Mouse (Mus musculus): ENCODE data around the gene Mycn. TPM values are rescaled to one million over a fixed set of nuclear protein-coding genes. Genes with fewer than 3 reads are reported as not detected.

Mycn gene
- total RNA-seq (2021), result 10 to 100 TPM; 12.7 to 21.9 TPM
- long read RNA-seq, experiment 1, transcript Mycn-201 (3 exons, 2,674 nt), result major isoform, 15 of 22 reads
- long read RNA-seq, experiment 1, transcript Mycn-202 (2 exons, 2,522 nt), result minor isoform, 6 of 22 reads
- long read RNA-seq, experiment 1, partial matches to known transcripts, result 0 of 22 reads
- long read RNA-seq, experiment 1, other reads (novel, unspliced or antisense), result 1 of 22 reads
- long read RNA-seq, experiment 2, transcript Mycn-202 (2 exons, 2,522 nt), result minor isoform, 5 of 55 reads
- long read RNA-seq, experiment 2, transcript Mycn-201 (3 exons, 2,674 nt), result major isoform, 43 of 55 reads
- long read RNA-seq, experiment 2, partial matches to known transcripts, result 0 of 55 reads
- long read RNA-seq, experiment 2, other reads (novel, unspliced or antisense), result 7 of 55 reads

DNA sequence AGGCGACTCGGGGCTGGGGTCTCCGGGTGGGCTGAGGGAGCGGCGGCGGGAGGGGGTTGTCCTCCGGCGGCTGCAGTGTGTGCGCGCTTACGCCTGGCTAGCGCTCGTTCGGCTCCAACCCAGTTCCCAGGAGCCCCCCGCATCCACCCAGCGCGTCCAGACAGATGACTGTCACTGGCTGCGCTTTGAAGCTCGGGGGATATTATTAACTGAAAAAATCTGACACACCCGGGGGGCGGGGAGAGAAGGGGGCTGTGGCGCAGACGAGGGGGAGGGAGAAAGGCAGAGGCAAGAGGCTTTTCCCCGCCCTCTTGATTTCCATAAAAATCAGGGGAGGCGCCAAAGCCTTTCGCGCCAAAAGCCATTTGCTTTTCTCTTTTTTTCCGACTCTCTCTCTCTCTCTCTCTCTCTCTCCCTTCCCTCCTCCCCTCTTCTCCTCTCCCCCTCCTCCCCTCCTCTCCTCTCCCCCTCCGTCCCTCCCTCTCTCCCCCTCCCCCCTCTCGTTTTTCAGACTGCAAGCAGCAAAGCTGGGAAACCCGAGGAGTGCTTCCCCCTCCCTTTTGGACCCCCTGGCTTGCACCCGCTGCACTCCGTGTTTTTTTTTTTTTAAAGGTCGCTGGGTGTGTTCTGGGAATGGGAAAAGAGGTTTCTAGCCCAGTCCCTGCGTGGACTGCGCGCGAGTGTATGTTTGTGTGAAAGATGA, at the start of gene Mycn:
Gene Mycn (minus strand): TSS at position 254 of the 703 bp plus-strand sequence.
- peak; percentile 46 to 67 for DNase-seq (ENCODE audit: low spot score in 2 of 2)

DNA sequence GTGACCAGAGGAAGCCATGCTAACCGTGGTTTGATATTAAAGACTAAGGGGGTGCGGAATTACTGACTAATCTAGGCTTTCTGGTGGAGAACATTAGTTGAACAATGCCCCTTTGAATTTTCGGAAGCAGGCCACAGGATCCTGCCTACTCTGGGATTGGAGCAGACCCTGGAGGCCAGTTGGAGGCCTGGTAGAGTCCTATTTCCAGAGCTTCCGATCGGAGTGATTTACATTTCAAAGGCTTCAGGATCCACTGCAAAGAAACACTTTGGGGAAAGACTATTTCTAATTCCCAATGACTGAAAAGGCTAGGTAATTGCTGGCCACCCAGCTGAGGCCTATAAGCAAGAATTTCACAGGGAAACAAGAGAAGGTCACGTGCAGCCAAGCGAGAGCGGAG, 45.7 kb upstream of the Mycn start:
- DNase-seq (ENCODE audit: low spot score in 2 of 2), result no peak

DNA sequence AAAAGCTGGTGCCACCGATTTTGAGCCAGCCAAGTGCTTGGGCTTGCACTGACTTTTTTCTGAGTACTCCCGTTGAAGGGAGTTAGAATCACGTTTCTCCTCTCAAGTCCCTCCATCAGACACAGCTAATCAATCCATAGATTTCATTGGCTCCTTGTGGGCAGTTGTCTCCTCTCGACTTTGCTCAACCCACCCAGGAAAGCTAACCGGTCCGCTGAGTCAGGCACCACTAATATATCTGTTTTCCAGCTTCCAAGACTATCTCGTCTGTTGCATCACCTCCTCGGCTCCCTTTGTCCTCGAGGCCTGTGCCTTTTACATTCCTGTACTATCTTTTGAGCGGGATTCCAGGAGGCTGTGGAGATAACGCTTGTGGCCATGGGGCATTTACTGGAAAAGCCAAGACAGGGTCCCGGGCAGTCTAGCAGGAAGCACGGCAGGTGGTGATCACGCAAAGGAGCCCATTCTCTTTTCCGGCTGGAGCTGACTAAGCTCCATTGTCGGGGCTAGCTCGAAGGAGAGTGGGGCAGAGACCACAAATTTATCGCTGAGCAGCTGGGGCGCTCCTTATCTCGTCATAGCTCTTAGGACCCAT, 45.0 kb upstream of the Mycn start:
- no peak for DNase-seq (ENCODE audit: low spot score in 2 of 2)

DNA sequence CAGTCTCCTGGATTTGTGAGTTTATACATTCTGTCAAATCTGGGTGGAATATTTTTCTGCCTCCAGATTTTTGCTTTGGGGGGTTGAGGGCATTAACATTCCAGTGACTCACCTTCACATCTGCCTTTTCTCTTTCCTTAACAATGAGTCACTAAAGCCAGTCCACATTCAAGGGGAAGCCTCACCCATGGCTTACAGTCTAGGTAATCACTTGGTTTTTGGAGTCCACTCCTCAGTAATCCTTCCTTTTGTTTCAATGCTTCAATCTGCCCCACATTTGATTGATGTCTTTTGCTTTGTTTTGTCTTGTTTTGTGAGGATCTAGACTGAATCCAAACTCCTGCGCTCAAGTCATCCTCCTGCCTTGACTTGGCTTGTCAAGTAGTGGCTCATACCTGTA, 41.3 kb upstream of the Mycn start:
- no peak for DNase-seq (ENCODE audit: low spot score in 2 of 2)

DNA sequence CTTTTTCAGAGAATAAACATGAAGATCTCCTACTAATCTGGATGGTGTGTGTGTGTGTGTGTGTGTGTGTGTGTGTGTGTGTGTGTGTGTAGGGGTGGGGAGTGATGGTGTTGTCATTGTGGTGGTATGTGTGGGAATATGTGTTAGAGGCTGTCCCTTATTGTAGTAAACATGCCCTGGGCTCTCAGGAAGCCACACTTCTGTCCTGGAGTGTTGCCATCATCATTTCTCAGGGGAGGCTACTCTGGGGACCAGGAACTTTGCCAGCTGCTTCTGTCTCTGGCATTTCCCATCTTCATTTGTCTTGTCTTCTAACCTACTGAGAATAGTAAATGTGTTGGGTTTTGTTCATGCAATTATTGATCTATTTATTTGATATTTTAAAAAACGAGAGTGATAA, 33.7 kb upstream of the Mycn start:
- DNase-seq (ENCODE audit: low spot score in 2 of 2), result no peak

DNA sequence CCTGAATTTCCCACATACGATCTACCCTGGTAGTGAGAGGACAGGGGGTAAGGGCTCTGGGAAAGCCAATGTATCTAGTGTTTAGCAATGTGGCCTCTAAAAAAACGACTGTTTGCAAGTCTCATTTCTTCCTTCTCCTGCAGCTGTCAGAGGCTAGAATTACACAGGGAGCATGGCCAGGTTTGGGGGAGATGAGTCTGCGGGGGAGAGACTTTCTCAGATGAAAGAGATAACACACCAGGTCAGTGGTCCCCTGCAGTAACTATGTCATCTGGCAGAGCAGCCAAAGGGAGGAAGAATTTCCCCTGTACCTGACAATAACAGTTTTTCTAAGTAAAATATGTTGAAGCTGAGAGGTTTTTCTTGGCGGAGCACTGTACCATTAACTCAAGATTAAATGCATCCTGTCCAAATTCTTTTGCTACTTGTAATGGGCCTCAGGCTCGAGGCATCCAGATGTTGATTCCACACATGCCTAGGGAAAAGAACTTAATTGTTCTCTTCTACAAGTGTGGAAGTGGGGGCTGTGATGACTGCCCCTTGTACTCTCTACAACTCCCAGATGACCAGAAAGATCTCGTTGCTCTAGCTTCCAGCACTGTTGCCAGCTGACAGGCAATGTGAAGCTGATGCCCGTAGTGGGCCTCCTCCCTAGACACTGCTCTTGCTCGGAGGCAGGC, 31.2 kb upstream of the Mycn start:
- DNase-seq (ENCODE audit: low spot score in 2 of 2), result no peak

DNA sequence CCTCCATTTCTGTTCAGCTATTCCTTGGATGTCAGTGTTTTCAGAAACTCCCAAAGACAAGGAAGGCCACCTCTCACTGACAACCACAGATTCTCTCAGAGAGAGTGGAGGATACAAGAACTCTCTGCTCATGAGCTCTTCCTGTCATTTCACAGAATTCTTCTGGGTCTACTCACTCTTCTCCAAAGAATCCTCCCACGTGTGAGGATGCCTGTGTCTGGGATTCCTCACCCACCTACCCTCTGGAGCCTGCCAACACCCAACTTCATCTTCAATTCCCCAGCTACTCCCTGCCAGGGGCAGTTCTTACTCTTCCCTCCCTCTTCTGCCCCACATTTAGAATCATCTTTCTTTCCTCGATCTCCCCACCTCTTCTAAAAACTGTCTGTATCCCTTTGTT, 26.2 kb upstream of the Mycn start:
- no peak for DNase-seq (ENCODE audit: low spot score in 2 of 2)

DNA sequence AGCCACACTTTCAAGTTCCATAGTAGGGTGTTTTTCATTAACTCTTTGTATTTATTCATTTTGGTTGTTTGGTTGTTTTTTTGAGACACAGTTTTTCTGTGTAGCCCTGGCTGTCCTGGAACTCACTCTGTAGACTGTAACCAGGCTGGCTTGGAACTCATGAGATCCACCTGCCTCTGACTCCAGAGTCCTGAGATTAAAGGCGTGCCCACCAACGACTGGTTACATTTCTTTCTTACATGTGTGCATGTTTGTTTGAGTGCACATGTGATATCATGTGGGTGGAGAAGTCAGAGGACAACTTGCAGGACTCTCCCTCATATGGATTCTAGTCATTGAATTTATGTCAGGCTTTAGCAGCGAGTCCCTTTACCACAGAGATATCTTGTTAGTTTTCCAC, 23.1 kb upstream of the Mycn start:
- no peak for DNase-seq (ENCODE audit: low spot score in 2 of 2)

DNA sequence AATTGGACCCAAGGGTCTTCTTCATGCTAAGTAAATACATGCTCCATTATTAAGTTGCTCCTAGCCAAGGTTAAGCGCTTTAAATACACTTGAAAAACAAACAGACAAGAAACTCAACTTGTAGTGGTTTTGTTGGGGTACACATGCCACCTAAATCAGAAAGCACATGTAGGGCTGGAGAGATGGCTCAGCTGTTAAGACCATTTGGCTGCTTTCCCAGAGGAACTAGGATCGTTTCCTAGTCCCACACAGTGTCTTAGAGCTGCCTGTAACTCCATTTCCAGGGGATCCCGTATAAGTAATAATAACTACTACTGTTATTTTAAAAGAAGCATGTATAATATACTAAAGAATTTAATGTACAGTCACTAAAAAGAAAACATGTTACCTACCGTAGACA, 5.9 kb upstream of the Mycn start:
- DNase-seq (ENCODE audit: low spot score in 2 of 2), result no peak

DNA sequence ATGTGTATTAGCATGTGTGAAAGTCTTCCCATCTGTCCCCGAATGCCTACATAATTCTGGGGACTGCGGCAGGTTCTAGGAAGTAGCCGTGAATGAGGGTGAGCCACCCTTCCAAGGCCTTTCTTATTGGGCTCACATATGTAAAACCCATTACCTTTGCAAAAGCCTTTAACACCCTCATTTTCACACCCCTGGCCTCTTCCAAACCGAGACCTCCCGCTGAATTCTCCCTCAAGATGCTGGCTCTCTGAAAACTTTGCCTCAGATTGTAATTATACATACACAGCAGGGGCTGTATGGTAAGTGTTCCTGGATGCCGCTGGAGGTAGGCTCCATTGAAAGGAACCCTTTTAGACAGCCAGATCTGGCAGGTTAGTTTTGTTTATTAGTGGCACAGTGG, 1.6 kb upstream of the Mycn start:
- no peak for DNase-seq (ENCODE audit: low spot score in 2 of 2)

DNA sequence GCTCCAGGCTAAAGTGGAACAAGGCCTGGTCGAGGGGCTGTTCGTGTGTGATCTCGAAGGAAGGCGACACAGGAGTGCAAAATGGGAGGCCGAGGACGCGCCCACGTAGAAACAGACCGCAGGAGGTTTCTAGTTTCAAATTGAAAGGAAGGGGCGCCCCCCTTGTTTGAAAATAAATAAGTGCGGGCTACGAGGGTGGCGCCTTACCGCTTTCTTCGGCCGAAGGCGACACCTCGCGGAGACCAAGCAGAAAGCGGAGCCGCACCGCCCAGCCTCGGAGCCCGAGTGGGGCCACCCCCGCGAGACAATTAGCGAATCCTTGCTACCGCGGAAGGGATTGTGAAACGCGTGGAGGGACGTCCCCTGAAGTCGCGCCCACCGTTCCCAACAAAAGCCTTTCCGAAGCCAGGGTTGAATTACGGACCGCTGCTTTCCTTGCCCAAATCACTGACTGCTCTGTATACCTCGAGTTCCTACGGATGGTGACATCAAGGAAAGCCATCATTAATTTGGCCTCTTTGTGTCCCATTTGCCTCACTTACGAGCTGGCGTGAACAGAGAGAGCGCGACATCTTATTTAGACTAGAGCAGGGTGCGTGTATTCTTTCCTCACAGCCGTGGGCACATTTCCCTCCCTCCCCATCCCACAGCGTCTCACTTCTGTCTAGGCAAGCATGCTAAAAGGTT, 793 bp upstream of the Mycn start:
- DNase-seq (ENCODE audit: low spot score in 2 of 2), result peak; percentile 62 to 68

DNA sequence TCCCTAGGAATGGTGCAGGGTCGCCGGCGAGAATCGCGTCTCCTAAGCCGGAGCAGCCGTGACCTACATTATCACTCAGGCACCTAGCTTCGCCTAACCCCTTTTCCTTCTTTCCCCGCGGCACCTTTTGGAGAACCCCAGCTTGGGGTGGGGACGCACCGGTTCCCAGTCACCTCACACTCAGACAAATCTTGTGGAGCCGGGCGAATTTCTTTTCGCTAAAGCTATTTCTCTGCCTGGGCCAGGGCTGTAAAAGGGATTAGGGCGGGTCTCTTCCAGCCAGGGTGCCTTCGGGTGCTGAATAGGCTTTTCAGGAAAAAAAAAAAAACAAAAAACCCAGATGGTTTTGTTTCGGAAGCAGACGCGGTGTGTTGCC, 597 bp downstream of the Mycn start:
- DNase-seq (ENCODE audit: low spot score in 2 of 2), result no peak

DNA sequence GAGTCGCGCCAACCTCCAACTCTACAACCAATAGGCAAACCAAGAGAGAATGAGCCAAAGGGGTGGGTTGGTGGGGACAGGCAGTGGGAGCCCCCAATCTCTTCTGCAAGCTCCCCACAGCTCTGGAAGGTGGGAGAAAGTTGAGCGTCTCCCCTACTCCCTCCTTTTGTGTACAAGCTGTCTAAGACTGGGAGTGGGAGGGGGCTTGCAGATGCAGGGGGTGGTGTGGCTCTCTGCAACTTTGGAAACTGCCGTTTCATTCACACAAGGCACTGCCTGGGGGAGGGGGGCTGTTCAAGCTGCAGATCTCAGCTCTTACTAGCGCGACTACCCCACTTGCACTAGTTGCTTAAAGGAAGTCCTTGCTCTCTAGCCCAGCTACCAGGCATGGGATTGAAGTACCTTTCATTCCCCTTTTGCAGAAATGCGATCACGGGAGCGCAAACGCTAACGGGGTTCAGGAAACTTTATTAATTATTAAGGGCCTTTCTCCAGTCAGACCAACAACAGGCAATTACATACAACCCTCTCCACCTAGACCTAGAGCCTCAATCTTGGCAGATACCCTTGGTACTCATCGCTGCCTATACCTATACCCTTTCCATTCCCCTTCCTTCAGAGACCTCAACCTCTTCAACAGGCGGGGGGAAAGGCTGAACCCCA, 1.1 kb downstream of the Mycn start:
- DNase-seq (ENCODE audit: low spot score in 2 of 2), result no peak

DNA sequence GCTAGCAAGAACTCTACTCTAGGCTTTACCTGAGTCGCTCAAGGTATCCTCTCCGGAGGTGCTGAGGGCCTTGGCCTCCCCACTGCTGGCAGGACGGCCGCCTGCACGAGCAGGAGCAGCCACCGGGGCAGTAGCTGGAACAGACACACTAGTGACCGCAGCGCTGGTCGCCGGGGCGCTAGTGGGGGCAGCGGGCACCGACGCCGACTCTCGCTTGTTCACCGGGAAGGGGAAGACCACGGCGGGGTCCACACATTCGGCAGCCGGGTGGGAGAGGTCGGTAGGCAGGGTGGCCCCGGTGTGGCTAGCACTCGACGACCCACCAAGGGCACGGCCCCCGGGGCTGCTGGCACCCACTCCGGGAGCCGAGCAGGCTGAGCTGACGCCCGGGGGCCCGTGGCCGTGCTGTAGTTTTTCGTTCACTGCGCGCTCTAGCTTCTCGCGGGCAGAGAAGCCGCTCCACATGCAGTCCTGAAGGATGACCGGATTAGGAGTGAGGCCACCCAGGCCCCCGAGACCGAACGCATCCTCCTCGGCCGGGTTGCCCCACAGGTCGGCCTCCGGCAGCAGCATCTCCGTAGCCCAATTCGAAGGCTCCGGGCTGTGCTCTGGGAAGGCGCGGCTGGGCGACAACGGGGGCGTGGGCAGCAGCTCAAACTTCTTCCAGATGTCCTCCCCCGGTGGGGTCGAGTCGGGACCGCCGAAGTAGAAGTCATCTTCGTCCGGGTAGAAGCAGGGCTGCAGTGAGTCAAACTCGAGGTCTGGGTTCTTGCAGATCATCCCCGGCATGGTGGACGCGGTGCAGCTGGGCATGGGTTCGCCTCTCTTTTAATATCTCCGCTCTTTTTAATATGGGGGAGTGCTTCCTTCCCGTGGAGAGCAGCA, 1.9 kb downstream of the Mycn start:
- peak in 1 of 2 experiments; percentile 7 for DNase-seq (ENCODE audit: low spot score in 2 of 2)

DNA sequence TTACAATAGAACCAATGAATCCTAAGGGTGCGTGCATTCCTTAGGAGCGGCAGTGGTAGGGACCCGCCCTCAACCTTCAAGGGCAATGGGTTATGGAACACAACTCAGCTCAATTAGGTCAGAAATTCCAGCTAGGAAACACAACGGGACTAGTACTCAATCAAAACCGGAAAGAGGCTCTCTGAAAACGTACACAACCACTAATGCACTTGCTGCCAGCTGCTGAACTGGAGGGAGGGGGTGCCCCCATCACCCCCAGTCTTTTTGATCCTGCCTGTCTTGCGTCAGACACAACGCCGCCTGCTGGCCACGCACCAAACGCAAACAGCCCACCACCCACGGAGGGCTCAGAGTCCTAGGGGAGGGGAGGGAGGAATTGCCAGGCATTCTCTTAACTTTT, 2.9 kb downstream of the Mycn start:
- peak; percentile 21 to 32 for DNase-seq (ENCODE audit: low spot score in 2 of 2)

DNA sequence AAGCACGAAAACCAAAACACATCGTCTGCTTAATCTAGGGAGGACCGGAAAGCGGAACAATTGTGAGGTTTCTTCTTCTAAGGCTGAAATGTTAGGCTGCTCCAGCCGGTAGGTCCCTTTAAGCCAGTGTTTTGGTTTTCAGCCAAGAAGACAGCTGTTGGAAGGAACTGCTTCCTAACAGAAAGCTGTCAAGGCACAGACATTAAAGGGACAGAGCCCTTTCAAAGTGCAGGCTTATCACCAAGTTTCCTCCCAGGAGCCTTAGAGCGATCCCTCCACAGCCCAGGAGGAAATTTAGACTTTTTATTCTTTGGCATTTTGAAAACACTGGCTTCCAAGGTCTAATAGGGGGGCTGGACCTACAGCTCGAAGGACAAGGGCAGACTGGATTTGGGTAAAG, 3.4 kb downstream of the Mycn start:
- peak in 1 of 2 experiments; percentile 25 for DNase-seq (ENCODE audit: low spot score in 2 of 2)

DNA sequence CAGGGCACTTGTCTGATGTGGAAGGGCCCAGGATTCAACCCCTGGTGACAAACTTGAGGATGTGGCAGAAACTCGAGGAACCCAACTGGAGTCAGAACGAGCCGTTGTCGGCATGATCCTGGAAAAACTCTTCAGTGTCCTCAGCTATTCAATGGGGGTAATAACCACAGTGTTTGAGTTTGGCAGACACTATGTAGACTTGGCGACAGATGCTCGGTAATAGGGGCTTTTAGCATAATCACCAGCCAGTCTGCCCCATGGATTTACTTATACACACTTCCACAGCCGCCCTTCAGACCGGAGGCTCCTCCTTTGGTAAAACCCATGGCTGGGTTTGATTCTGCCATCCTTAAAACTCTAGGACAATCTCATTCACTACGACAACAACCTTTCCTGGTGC, 4.0 kb downstream of the Mycn start:
- DNase-seq (ENCODE audit: low spot score in 2 of 2), result no peak

DNA sequence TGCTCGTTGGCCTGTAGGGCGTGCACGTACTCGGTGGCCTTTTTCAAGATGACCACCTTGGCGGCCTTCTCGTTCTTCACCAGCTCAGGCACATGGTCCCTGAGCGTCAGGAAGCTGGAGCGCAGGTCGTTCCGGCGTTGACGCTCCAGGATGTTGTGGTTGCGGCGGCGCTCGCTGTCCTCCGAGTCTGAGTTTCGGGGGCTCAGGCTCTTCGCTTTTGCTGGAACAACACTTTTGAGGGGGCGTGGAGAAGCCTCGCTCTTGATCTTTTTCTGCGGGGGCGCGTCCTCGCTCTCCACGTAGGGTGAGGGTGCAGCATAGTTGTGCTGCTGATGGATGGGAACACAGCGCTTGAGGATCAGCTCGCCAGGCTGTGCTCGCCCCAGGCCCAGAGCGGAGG, 4.6 kb downstream of the Mycn start:
- no peak for DNase-seq (ENCODE audit: low spot score in 2 of 2)

DNA sequence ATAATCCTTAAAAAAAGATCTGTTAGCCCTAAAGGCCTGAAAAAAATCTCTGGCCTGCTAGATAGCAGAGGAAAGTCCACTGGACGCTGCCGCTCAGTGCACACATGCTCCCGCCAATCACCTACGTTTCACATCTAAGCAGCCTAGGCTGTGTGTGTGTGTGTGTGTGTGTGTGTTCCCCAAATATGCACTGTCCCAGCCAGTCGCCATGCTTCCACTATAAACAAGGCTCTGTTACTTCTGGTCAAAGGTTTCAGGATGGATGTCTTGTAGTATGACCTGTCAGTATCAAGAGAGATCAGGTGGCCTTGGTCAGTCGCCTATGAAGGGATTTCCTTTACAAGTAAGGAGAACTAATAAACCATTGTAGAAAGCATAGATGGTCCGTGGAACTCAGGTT, 9.5 kb downstream of the Mycn start:
- DNase-seq (ENCODE audit: low spot score in 2 of 2), result no peak

DNA sequence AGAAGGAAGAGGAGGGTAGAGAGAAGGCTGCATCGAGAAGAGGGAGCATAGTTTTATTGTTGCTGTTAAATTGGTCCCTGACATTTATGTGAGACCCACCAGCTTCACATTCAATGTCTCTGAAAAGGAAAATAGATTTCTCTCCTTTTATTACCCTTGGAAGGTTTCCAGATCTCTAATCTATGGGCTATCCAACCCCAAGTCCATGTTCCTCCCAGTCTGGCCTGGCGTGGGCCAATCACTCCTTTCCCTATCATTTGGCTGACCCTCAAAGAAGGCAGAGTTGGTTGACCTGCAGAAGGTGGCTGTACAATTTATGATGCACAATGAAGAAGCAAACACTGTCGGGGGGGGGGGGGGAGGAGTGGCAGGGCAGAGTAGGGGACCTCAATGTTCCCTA, 13.5 kb downstream of the Mycn start:
- DNase-seq (ENCODE audit: low spot score in 2 of 2), result no peak
